ENCODE assay signal across 8 mouse cellular contexts in the genomic region with DNA sequence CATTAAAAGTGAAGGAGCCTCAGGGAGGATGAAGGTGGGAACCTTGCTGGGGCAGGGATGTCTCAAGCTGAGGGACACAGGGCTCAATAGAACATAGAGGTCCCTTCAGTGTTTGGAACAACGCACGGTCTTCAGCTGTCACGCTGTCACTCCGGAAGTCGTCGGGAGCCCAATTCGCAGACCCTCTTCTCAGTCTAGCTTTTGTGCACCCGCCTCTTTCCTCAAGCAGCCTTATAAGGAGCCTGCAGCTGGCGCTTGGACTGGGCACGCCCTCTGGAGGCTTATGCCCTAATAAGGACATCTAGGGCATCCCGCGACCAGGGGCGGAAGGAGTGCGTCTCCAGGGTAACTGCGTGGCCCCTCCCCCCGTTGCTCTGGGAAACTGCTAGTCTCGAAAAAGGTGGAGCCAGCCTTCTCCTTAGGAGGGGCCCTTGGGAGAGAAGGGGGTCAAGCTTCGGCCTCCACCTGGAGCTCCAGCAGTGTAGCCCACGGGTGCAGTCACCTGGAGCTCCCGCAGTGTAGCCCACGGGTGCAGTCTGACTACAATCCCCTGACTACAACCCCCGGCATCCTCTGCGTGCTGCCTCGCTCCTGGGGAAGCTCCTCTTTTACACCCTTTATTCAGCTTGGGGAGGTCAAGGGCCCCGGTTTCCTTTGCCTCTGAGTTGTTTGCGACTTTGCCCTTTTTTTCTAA. TPM values are rescaled to one million over a fixed set of nuclear protein-coding genes. Genes with fewer than 3 reads are reported as not detected.
DNase-seq lines count a peak whose midpoint lies in the region; ATAC-seq lines count a peak whose summit lies in the region.

No protein-coding gene starts in this region.

- H3K27ac ChIP-seq in hindbrain, embryonic 13.5 days: peak overlapping the region; percentile 98

- H3K4me1 ChIP-seq in hindbrain, embryonic 13.5 days (replicated peaks): peaks cover 47% of the 10 kb centered on the region

- H3K9me3 ChIP-seq in hindbrain, embryonic 13.5 days: no peaks in the 10 kb centered on the region

- peaks cover 42% of the 10 kb centered on the region for H3K36me3 ChIP-seq in hindbrain, embryonic 13.5 days

- peak; percentile 100 for DNase-seq in NIH3T3 (ENCODE audit: low read depth)
- DNase-seq in cerebellum, postnatal 14 days: peak; percentile 96 to 97
- DNase-seq in frontal cortex, postnatal 14 days (ENCODE audit: low spot score in 2 of 2): peak; percentile 97 to 98
- DNase-seq in layer of hippocampus, postnatal 25 days (ENCODE audit: extremely low spot score in 1 of 2, low spot score in 1 of 2): peak; percentile 91 to 95
- DNase-seq in lung, postnatal 25 days (ENCODE audit: low spot score): peak; percentile 99
- DNase-seq in retina, embryonic 14.5 days (ENCODE audit: low spot score): peak; percentile 99
- peak; percentile 98 for DNase-seq in thymus, postnatal 4 days

- ATAC-seq in hindbrain, embryonic 13.5 days (ENCODE audit: low FRiP score): peak; percentile 73

- H3K4me3 ChIP-seq in hindbrain, embryonic 13.5 days: peak overlapping the region; percentile 54

- H3K27me3 ChIP-seq in hindbrain, embryonic 13.5 days: no peaks in the 10 kb centered on the region

- under 1% methylated on average over 26 of the region's 26 CpGs for WGBS in hindbrain, embryonic 13.5 days

- peak overlapping the region; percentile 68 for H3K4me2 ChIP-seq in hindbrain, embryonic 13.5 days

- peak overlapping the region; percentile 74 for H3K9ac ChIP-seq in hindbrain, embryonic 13.5 days

RNA-seq across cellular contexts. Expression of gene Mus81, which starts 0.8 kb away (rescaled TPM):
- polyA plus RNA-seq in hindbrain, embryonic 13.5 days (2015; fragmentation: Nextera tagmentation; extraction: Ambion mirVana): 42.6 and 49.7 TPM in 2 replicates
- 10 to 100 TPM; 33.2 to 38.2 TPM for total RNA-seq in layer of hippocampus, postnatal 25 days (2021)

RNA-seq across cellular contexts. Expression of gene Cfl1, which starts 1.2 kb away (rescaled TPM):
- 3,676 and 3,692 TPM in 2 replicates for polyA plus RNA-seq in hindbrain, embryonic 13.5 days (2015; fragmentation: Nextera tagmentation; extraction: Ambion mirVana)
- 1,000 to 10,000 TPM; 1,427 to 1,527 TPM for total RNA-seq in layer of hippocampus, postnatal 25 days (2021)

RNA-seq across cellular contexts. Expression of gene 1700020D05Rik, which starts 14.6 kb away (rescaled TPM):
- 0.58 TPM in 1 of 2 replicates, not detected in the other for polyA plus RNA-seq in hindbrain, embryonic 13.5 days (2015; fragmentation: Nextera tagmentation; extraction: Ambion mirVana)
- 1 to 10 TPM; 4.5 to 9.2 TPM for total RNA-seq in layer of hippocampus, postnatal 25 days (2021)

RNA-seq across cellular contexts. Expression of gene Efemp2, which starts 15.3 kb away (rescaled TPM):
- 45.6 and 48.7 TPM in 2 replicates for polyA plus RNA-seq in hindbrain, embryonic 13.5 days (2015; fragmentation: Nextera tagmentation; extraction: Ambion mirVana)
- total RNA-seq in layer of hippocampus, postnatal 25 days (2021): 10 to 100 TPM; 11.0 to 11.6 TPM

RNA-seq across cellular contexts. Expression of gene Ctsw, which starts 20.7 kb away (rescaled TPM):
- polyA plus RNA-seq in hindbrain, embryonic 13.5 days (2015; fragmentation: Nextera tagmentation; extraction: Ambion mirVana): 5.0 and 5.8 TPM in 2 replicates
- total RNA-seq in layer of hippocampus, postnatal 25 days (2021): not detected

Comparison
In these comparisons a context has a peak if more than half of its experiments do, and no peak if none do; other contexts are left out.
1. Peak in every context shown above with its lines: DNase-seq, ATAC-seq, H3K4me3 ChIP-seq and H3K27ac ChIP-seq.